9 mouse cellular contexts compared by ENCODE assay signal in the genomic region with DNA sequence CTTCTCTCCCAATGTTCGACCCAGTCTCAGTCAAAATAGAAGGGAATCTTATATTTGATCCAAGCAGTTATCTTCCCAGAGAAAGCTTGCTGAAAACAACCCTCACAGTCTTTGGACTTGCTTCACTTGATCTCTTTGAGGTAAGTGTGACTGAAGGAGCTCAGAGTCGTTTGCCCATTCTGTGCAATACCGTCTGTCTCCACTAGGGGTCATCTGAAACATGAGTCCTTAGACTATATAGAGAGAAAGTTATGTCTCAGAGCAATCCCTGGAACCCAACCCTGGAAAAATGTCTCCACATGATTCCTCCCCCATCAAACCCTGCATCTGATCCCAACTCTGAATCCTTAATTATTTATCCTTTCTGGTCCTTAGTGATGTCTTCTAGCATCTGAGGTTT. TPM values are rescaled to one million over a fixed set of nuclear protein-coding genes. Genes with fewer than 3 reads are reported as not detected.
DNase-seq lines count a peak whose midpoint lies in the region.
"Had no signal": no experiment of that assay in that cellular context is flagged by ENCODE, and none has a peak within 500 bp of the region (broad histone marks: within the 10 kb centered on the region; RNA-seq: fewer than 3 reads in every experiment).

No protein-coding gene starts in this region.

- DNase-seq in cerebellum, adult 18-20 months: peak; percentile 44 to 58
- DNase-seq in cerebellum, adult 11-12 months: no peak
- peak; percentile 22 for DNase-seq in ovary, postnatal 10 days (ENCODE audit: low spot score)
- no peak for DNase-seq in ovary, adult 18-20 months (ENCODE audit: low spot score)
- DNase-seq in c-Kit-negative CD71-positive TER-119-positive erythroid progenitor cells, embryonic 14.5 days (ENCODE audit: low read depth, low spot score): peak; percentile 20
- peak; percentile 83 for DNase-seq in forelimb bud, embryonic 11.5 days (ENCODE audit: low read depth, low spot score)
- peak; percentile 48 to 62 for DNase-seq in layer of hippocampus, postnatal 10 days (ENCODE audit: low spot score in 2 of 2)
- DNase-seq in retina, embryonic 14.5 days (ENCODE audit: low spot score): peak; percentile 87

RNA-seq across cellular contexts. Expression of gene Apob, which starts 13.4 kb away (rescaled TPM):
- total RNA-seq in layer of hippocampus, postnatal 10 days (2021): under 1 TPM; 0.05 to 0.09 TPM
- total RNA-seq: neutrophil, adult 5-6 weeks had no signal

Comparison
In these comparisons a context has a peak if more than half of its experiments do, and no peak if none do; other contexts are left out.
1. DNase-seq: peak in cerebellum, adult 18-20 months (2 of 2), ovary, postnatal 10 days (single experiment), c-Kit-negative CD71-positive TER-119-positive erythroid progenitor cells, embryonic 14.5 days (single experiment), forelimb bud, embryonic 11.5 days (single experiment), layer of hippocampus, postnatal 10 days (2 of 2) and retina, embryonic 14.5 days (single experiment); none in cerebellum, adult 11-12 months (single experiment) and ovary, adult 18-20 months (single experiment).